Mouse (Mus musculus) midbrain, embryonic 16.5 days (tissue): ENCODE results near the gene Chst8. TPM values are rescaled to one million over a fixed set of nuclear protein-coding genes. Genes with fewer than 3 reads are reported as not detected.

Experiments used
- ATAC-seq: fragments of 200-750 bp; cut with Nextera tagmentation; 2 replicates; pipeline ENCODE4 v1.8.0; 2017; ENCODE audit warnings: moderate TSS enrichment
- H3K27ac ChIP-seq: fragments of 300-500 bp; sonication (generic); 2 replicates; pipeline ENCODE4 v1.5.1; 2014; ENCODE audit warnings: mild to moderate bottlenecking, low read length, mixed read lengths
- H3K27me3 ChIP-seq: fragments of 300-500 bp; sonication (generic); 2 replicates; pipeline ENCODE4 v1.6.1; 2014; ENCODE audit warnings: low read depth, low read length, mixed read lengths; ENCODE audit not compliant: control insufficient read depth, insufficient read depth
- H3K36me3 ChIP-seq: fragments of 300-500 bp; sonication (generic); 2 replicates; pipeline ENCODE4 v1.6.1; 2014; ENCODE audit warnings: mild to moderate bottlenecking, low read length, moderate library complexity, mixed read lengths; ENCODE audit not compliant: control insufficient read depth, insufficient read depth
- H3K4me1 ChIP-seq: fragments of 300-500 bp; sonication (generic); 2 replicates; pipeline ENCODE4 v1.6.1; 2014; ENCODE audit warnings: mild to moderate bottlenecking, low read length, mixed read lengths; ENCODE audit not compliant: control insufficient read depth, insufficient read depth
- H3K4me2 ChIP-seq: fragments of 300-500 bp; sonication (generic); 2 replicates; pipeline ENCODE4 v1.6.1; 2014; ENCODE audit warnings: mild to moderate bottlenecking, low read length, mixed read lengths
- H3K4me3 ChIP-seq: fragments of 300-500 bp; sonication (generic); 2 replicates; pipeline ENCODE4 v1.5.1; 2014; ENCODE audit warnings: low read depth, mild to moderate bottlenecking, low read length, moderate library complexity, mixed read lengths
- H3K9ac ChIP-seq: fragments of 300-500 bp; sonication (generic); 2 replicates; pipeline ENCODE4 v1.6.1; 2014; ENCODE audit warnings: low read depth, low read length, mixed read lengths
- H3K9me3 ChIP-seq: fragments of 300-500 bp; sonication (generic); replicated peaks from 2 replicates; pipeline ENCODE4 v1.6.1; 2014; ENCODE audit warnings: mild to moderate bottlenecking, low read length, mixed read lengths; ENCODE audit not compliant: control insufficient read depth, poor library complexity, severe bottlenecking
- WGBS: fragments of 180-500 bp; shearing (Covaris S2); extraction: QIAGEN DNeasy Blood & Tissue Kit; methylation state at CpG from one replicate; pipeline ENCODE4 v1.1.7; 2014; 5-methylcytosine and 5-hydroxymethylcytosine counted together
- polyA plus RNA-seq: library from polyadenylated mRNA; unstranded; fragments of >200 nt; fragmentation: Nextera tagmentation; extraction: Ambion mirVana; gene quantifications from 2 replicates; pipeline ENCODE4 v1.2.1, GENCODE M21; 2015

The Chst8 gene
- 12.7 and 15.3 TPM in 2 replicates for polyA plus RNA-seq

GRCm38 (mm10) chr7:34812531-34813111, at the start of gene Chst8:
Gene Chst8 (minus strand): TSS chr7:34812711.
- Histone ChIP-seq H3K4me2 (peak within 1 kb of the TSS; percentile 92), H3K27ac (peak within 1 kb of the TSS; percentile 64), H3K9ac (peak within 1 kb of the TSS; percentile 73), H3K36me3 (no peaks in the 10 kb centered on the region), H3K9me3 (no peaks in the 10 kb centered on the region), H3K27me3 (peaks cover 18% of the 10 kb centered on the region), H3K4me1 (peaks cover 25% of the 10 kb centered on the region), H3K4me3 (peak within 1 kb of the TSS; percentile 66)
- whole genome bisulfite sequencing, result under 1% methylated on average over 60 of the region's 65 CpGs
- ATAC-seq, result peak; percentile 74

- Histone ChIP-seq H3K4me3 (no peak overlapping the region), H3K27ac (no peak overlapping the region), H3K9ac (no peak overlapping the region), H3K9me3 (no peaks in the 10 kb centered on the region), H3K36me3 (no peaks in the 10 kb centered on the region), H3K4me2 (no peak overlapping the region), H3K27me3 (no peaks in the 10 kb centered on the region), H3K4me1 (no peaks in the 10 kb centered on the region)
- no peak for ATAC-seq
- 50% methylated on average over 2 of the region's 2 CpGs for WGBS
Measured at GRCm38 (mm10) chr7:34858291-34858690, 45.8 kb upstream of the Chst8 start.

DNA sequence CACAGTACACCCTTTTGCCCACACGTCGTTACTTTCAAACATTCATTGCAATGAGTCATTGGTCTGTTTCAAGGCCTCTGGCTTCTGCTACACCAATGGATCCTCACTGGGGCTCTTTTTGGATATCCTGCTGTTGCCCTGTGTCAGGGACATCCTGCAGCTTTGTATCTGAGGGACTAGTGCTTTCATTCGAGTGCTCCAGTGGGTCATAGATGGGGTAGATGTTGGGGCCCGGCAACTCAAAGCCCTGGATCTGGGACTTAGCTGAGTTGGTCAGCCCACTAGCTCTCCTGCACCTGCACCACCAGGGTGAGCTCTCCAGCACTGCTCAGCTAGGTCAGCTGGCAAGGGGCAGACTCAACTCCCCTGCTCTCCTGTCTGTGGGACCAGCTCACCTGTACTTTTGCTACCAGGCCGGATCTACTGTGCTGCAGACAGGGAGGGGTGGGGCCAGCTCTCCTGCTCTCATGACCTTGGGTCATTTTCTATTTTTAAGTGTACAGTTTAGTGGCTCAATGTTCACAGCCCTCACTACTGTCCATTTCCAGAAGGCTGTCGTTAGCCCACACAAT, 42.4 kb upstream of the Chst8 start:
- ATAC-seq, result no peak
- Histone ChIP-seq H3K27me3 (no peaks in the 10 kb centered on the region), H3K9ac (no peak overlapping the region), H3K36me3 (no peaks in the 10 kb centered on the region), H3K9me3 (no peaks in the 10 kb centered on the region), H3K4me1 (no peaks in the 10 kb centered on the region), H3K27ac (no peak overlapping the region), H3K4me2 (no peak overlapping the region), H3K4me3 (no peak overlapping the region)
- 83% methylated on average over 6 of the region's 6 CpGs for WGBS

DNA sequence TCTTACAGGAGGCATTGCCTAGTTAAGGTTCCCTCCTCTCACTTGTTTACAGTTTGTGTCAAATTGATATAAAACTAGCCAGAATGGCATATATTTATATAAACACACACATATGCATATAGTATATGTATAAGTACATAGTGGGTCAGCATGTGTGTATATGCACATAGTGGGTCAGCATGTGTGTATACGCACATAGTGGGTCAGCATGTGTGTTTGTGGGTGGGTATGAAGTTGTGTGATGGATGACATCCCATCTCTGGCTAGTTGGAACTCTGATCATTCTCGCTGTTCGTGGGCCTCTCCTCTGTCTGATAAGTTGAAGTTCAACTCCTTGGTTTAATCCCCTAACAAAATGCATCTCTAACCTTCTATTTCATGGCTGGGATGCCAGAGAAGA, 40.9 kb upstream of the Chst8 start:
- 92% methylated on average over 3 of the region's 3 CpGs for WGBS
- no peaks in the 10 kb centered on the region for H3K27me3 ChIP-seq

GRCm38 (mm10) chr7:34849660-34850059, 37.1 kb upstream of the Chst8 start:
- H3K9me3 ChIP-seq, result 0 out of 2 replicates have a peak, but pooled peaks cover 3% of the 10 kb centered on the region
- no peak overlapping the region for H3K27ac ChIP-seq
- WGBS, result 36% methylated on average over 10 of the region's 10 CpGs
- H3K4me2 ChIP-seq, result no peak overlapping the region
- H3K27me3 ChIP-seq, result no peaks in the 10 kb centered on the region
- H3K4me3 ChIP-seq, result no peak overlapping the region
- H3K4me1 ChIP-seq, result peaks cover 16% of the 10 kb centered on the region
- ATAC-seq, result no peak
- no peaks in the 10 kb centered on the region for H3K36me3 ChIP-seq
- H3K9ac ChIP-seq, result no peak overlapping the region

More for the DNA sequence above, 40.9 kb upstream of the Chst8 start:
- no peak overlapping the region for H3K27ac ChIP-seq
- no peaks in the 10 kb centered on the region for H3K36me3 ChIP-seq
- 0 out of 2 replicates have a peak, but pooled peaks cover 3% of the 10 kb centered on the region for H3K9me3 ChIP-seq
- no peak for ATAC-seq
- H3K9ac ChIP-seq, result no peak overlapping the region
- H3K4me1 ChIP-seq, result peaks cover under 1% of the 10 kb centered on the region; the same call in 1 of the 2 replicates
- no peak overlapping the region for H3K4me3 ChIP-seq
- H3K4me2 ChIP-seq, result no peak overlapping the region

DNA sequence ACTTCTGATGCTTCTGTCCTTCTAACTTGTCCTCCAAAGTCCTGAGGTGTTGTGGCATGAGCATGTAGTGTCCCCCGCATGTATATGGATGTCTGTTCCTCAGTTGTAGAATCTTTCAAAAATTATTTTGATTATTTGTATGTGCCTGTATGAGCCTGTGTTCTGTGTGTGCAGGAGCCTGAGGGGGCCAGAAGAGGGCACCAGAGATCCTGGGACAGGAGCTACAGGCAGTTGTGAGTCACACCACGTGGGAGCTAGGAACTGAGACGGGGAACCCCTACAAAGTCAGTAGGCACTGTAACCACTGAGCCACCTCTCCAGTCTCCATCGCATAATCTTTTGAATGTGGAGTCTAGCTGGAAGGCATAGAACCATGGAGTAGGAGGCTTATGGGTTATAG, 36.3 kb upstream of the Chst8 start:
- Histone ChIP-seq H3K4me2 (no peak overlapping the region), H3K36me3 (no peaks in the 10 kb centered on the region), H3K9ac (no peak overlapping the region), H3K4me1 (peaks cover 16% of the 10 kb centered on the region), H3K9me3 (0 out of 2 replicates have a peak, but pooled peaks cover 3% of the 10 kb centered on the region), H3K4me3 (no peak overlapping the region), H3K27me3 (no peaks in the 10 kb centered on the region), H3K27ac (no peak overlapping the region)
- no peak for ATAC-seq
- 93% methylated on average over 4 of the region's 4 CpGs for WGBS

- no peak overlapping the region for H3K4me2 ChIP-seq
Measured at GRCm38 (mm10) chr7:34847900-34848299, 35.4 kb upstream of the Chst8 start.

GRCm38 (mm10) chr7:34847410-34847809, 34.9 kb upstream of the Chst8 start:
- 0 out of 2 replicates have a peak, but pooled peaks cover 3% of the 10 kb centered on the region for H3K9me3 ChIP-seq
- H3K4me3 ChIP-seq, result no peak overlapping the region
- H3K27me3 ChIP-seq, result no peaks in the 10 kb centered on the region
- H3K4me2 ChIP-seq, result no peak overlapping the region
- 6% methylated on average over 5 of the region's 5 CpGs for WGBS
- H3K27ac ChIP-seq, result peak overlapping the region; percentile 26; the same call in 1 of the 2 replicates
- peak; percentile 86 for ATAC-seq
- peaks cover 16% of the 10 kb centered on the region for H3K4me1 ChIP-seq
- no peak overlapping the region for H3K9ac ChIP-seq
- H3K36me3 ChIP-seq, result no peaks in the 10 kb centered on the region

More at GRCm38 (mm10) chr7:34847900-34848299, 35.4 kb upstream of the Chst8 start:
- Histone ChIP-seq H3K27ac (no peak overlapping the region), H3K4me3 (no peak overlapping the region), H3K9ac (no peak overlapping the region), H3K9me3 (0 out of 2 replicates have a peak, but pooled peaks cover 3% of the 10 kb centered on the region), H3K4me1 (peaks cover 16% of the 10 kb centered on the region), H3K36me3 (no peaks in the 10 kb centered on the region), H3K27me3 (no peaks in the 10 kb centered on the region)
- no peak for ATAC-seq
- WGBS, result 67% methylated on average over 6 of the region's 6 CpGs

GRCm38 (mm10) chr7:34838749-34839148, 26.2 kb upstream of the Chst8 start:
- Histone ChIP-seq H3K9me3 (no peaks in the 10 kb centered on the region), H3K4me1 (no peaks in the 10 kb centered on the region), H3K9ac (no peak overlapping the region), H3K4me2 (no peak overlapping the region), H3K27me3 (no peaks in the 10 kb centered on the region), H3K4me3 (no peak overlapping the region), H3K27ac (no peak overlapping the region), H3K36me3 (no peaks in the 10 kb centered on the region)
- 90% methylated on average over 4 of the region's 4 CpGs for WGBS
- no peak for ATAC-seq
